Mouse (Mus musculus): Measurements from ENCODE around the gene Loxl1.

DNA sequence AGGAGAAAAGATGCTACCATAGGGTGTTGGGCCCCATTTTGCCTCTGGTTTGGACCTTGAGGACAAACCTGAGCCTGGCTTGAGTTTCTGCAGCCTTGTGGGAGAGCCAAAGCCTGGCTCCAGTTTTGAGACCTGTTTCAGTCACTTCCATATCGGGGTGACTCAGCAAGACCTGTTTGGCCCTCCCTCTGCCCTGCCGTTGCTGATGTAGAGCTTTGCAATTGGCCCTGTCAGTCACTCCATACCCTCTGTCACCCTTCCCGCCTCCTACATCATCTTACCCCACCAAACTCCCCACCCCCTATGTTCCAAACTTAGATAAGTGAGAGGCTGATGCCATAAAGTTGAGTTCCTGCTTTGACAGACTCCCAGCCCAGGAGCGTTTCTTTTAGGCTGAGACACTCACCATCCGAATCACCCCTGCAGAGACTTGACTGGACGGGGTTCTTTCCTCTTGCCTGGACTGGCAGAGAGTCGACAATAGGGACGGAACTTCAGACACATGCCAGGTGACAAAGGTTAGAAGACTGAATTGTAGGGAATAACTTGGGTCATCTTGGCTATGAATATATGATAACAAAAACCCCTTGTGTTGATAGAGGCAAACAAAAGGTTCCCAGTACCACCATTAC lies 23.8 kb upstream of the Loxl1 start:
- TF ChIP-seq MYOD1 (IDR thresholded peaks at IDR 0.05; ENCODE audit: control insufficient read depth, insufficient read length, low read depth) (no peak), CTCF (IDR thresholded peaks at IDR 0.05; ENCODE audit: control insufficient read depth, insufficient read depth, insufficient read length) (no peak), USF1 (IDR thresholded peaks at IDR 0.05; ENCODE audit: low read depth) (no peak), MAX (IDR thresholded peaks at IDR 0.05) (no peak), FOSL1 (IDR thresholded peaks at IDR 0.05; ENCODE audit: insufficient read depth, low read length, poor library complexity, severe bottlenecking) (no peak), MYOG (IDR thresholded peaks at IDR 0.05; ENCODE audit: control insufficient read depth, extremely low read depth, insufficient read length) (no peak)
